Mouse (Mus musculus): ENCODE results near the gene Cpn2.

DNA sequence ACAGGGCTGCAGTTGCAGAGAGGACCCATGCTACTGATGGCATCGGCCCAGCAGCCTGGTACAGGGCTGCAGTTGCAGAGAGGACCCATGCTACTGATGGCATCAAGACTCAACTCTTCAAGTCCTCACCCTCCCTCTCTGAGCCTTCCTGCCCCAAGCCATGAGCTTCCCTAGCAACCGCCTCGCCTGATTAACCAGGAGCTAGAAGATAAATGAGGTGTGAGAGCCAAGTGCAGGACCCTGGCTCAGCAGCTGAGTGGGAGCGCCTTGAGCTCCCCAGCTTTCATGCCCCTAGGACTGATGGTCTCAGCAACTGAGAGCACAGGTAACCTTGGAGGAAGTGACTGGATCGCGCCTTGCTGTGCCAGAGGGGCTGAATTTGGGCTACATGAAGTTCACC, 23.1 kb upstream of the Cpn2 start:
- TF ChIP-seq EP300 (optimal IDR thresholded peaks at IDR 0.05) (no peak), CTCF (IDR thresholded peaks at IDR 0.05; ENCODE audit: low read depth) (no peak)

Data from stomach, postnatal 0 days (tissue).